Mouse (Mus musculus): ENCODE measurements around the gene Kdm5a.
A peak's percentile ranks its signal among the peaks of the same experiment; 100 is the strongest.

The Kdm5a gene

GRCm38 (mm10) chr6:120442171-120442749 lies 78.3 kb downstream of the Kdm5a start:
- no peak for DNase-seq

DNA sequence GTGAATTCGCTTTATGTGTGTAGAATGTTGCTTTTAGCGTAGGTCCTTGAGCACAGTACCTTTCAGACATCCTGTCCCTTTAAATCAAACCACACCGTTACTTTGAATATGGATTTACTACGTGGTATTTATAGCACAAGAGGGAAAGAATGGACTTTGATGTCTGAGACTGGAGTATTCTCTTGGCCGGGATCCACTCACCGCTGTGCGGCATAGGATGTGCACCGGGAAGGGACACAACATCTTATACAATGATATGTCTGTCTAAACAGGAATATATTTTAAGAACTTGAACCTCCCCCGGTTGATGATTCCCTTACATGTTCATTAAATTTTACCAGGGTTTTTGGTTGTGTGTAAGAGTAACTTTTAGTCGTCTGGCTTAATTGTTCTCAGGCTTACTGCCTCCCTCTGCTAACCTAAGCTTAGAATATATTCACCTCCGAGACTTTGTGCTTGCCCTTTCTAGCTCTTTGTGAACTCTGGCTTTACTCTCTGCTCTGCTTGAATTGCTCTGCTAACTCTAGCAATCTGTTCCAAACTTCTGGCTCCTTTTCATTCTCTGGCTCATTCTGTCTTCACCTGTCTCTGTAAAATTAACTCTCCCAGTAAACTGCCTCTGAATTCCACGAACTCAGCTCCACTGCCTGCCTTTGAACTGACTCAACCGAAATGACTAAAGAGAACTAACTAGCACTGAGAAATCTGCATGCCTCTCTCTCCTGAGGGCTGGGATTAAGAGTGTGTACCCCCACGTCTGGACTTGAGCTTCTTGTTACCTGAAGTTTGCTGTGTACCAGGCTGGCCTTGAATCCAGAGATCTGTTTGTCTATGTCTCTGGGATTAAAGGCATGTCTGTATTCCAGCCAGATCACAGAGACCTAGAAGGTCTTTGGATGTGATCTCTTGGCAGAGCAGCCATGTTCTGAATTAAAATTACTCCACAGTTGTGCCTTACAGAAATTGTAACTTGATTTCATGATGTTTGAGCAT lies 79.7 kb downstream of the Kdm5a start:
- DNase-seq, result no peak

- DNase-seq, result no peak
These were observed 86.3 kb downstream of the Kdm5a start for GRCm38 (mm10) chr6:120450208-120450607.

GRCm38 (mm10) chr6:120452384-120453102 lies 88.6 kb downstream of the Kdm5a start:
- DNase-seq, result peak; percentile 55 to 67

DNA sequence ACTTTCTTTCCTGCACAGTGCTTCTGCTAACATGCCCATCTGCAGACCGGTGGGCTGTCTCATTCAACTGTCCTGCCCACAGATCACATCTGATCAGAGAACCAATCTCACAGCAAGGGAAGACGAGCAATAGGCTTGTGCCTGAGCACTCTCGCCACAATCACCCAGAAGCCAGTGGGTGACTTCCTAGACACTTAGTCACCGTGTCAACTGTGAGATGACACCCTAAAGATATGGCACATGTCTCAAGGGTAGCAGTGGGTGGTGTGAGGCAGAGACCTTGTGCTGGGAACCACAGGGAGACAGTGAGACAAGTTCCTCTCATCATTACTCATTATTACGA lies 89.2 kb downstream of the Kdm5a start:
- DNase-seq, result peak; percentile 21 to 24

- no peak for DNase-seq
These were observed 89.6 kb downstream of the Kdm5a start for GRCm38 (mm10) chr6:120453556-120453955.

GRCm38 (mm10) chr6:120454627-120455077 lies 90.7 kb downstream of the Kdm5a start:
- DNase-seq, result no peak

GRCm38 (mm10) chr6:120457074-120457473 lies 93.2 kb downstream of the Kdm5a start:
- peak; percentile 47 to 64 for DNase-seq

DNA sequence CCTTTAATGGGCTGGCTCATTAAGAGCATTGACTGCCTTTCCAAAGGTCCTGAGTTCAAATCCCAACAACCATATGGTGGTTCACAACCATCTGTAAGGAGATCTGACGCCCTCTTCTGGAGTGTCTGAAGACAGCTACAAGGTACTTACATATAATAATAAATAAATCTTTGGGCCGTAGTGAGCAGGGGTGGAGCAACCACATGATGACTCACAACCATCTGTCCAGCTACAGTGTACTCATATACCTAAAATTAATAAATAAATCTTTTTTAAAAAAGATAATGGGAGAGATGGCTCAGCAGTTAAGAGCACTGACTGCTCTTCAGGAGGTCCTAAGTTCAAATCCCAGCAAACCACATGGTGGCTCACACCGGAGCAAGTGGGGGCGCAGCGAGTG lies 93.8 kb downstream of the Kdm5a start:
- no peak for DNase-seq

GRCm38 (mm10) chr6:120461217-120461616 lies 97.3 kb downstream of the Kdm5a start:
- no peak for DNase-seq

GRCm38 (mm10) chr6:120462251-120462650 lies 98.3 kb downstream of the Kdm5a start:
- no peak for DNase-seq

DNA sequence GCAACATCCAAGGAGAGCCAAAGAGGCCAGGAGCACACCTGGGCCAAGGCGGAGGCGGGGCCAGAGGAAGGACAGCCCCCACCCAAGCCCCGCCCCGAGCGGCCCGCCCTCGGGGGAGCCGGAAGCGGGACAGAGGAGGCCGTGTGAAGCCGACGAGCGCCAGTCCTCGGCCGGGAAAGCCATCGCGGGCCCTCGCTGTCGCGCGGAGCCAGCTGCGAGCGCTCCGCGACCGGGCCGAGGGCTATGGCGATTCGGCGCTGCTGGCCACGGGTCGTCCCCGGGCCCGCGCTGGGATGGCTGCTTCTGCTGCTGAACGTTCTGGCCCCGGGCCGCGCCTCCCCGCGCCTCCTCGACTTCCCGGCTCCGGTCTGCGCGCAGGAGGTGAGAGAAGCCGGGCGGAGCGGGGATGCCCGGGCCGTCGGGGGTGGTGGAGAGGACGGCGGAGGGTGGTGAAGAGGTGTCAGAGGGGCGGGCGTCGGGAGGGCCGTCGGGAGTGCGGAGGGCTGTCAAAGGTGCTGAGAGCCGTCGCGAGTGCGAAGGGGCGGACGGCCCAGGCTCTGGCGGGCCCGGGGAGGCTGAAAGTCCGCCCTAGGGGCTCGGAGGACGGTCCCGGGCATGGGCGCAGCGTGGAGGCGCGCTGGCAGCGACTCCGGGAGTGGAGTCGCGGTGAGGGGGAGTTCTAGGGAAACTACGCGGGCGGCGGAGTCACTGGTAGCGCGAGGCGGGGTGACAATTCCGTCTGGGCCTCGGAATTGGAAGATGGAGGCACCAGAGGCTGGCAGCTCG lies 99.4 kb downstream of the Kdm5a start, which contains the start of gene Il17ra:
TSS of gene Il17ra (plus strand) at position 162 of the 786 bp plus-strand sequence.
- peak; percentile 94 to 96 for DNase-seq

- DNase-seq, result peak; percentile 64 to 69
These were observed 100.0 kb downstream of the Kdm5a start for GRCm38 (mm10) chr6:120463884-120464283.

DNA sequence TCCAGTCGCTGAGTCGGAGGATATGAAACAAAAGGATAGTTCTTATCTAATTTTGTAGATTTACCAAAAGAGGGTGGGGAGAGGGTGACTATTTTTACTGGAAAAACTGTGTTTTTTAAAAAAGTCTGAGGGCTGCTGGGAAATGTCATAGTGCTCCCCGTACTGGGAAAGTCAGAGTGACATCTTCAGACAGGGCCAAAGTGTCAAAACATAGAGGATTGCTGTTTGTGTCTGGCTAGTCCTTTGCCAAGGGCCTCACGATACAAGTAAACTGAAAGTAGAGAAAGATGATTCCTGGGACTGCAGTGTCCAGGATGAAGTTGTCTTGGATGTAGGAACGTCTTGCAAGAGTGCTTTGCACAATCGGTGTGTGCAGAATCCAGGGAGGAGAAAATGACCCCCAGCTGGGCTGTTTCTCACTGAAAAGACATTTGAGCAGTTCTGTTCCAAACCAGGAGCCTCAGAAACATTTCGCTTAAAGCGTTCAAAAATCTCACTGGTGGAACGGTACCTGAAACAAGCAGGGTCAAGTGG lies 100.5 kb downstream of the Kdm5a start:
- DNase-seq, result no peak

DNA sequence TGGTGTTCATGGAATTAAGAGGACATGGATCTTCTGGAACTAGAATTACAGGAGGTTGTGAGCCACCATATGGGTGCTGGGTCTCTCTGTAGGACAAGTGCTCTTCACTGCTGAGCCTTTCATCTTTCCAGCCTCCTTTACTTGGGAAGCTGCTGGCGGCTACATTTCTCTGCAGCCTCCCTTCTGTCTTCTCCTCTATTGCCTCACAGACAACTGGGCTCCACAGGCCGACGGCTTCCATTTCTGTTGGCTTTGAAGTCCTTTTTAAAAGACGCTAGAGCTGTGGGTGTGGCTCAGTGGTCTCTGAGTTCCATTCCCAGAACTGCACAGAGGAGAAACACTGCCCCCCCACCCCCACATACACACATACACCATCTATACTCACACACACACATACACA lies 101.5 kb downstream of the Kdm5a start:
- no peak for DNase-seq

DNA sequence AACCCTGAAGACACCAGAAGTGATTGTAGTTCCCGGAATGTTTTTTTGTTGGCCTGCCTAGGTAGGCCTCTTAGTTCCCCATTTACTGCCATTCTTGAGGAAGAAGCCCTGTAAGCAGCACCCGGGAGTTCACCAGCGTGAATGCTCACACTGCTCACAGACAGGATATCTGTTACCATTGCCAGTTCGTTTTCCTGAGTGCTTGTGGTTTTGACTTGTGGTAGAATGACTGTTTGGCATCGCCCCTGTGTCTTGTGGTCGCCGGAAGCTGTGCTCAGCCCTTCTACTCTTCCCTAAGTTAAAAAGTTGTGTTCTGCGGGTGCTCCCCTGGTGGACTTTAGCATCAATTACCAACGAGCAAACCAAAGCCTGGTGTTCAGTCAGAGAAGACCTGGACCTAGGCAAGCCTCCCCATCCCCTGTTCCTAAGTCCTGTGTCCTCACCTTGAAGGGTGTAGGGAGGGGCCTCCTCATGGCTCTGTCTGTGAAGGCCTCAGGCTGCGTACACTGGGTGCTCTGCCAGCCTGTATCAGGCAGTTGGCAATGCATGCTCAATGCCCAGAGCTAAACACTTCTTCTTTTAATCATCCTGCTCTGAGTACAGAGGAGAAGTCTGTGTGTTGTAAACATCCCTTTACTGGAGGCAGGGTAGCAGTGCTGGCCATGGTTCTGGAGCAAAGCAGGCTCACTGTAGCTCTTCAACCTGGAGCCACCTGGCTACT lies 102.8 kb downstream of the Kdm5a start:
- peak; percentile 70 to 72 for DNase-seq

DNA sequence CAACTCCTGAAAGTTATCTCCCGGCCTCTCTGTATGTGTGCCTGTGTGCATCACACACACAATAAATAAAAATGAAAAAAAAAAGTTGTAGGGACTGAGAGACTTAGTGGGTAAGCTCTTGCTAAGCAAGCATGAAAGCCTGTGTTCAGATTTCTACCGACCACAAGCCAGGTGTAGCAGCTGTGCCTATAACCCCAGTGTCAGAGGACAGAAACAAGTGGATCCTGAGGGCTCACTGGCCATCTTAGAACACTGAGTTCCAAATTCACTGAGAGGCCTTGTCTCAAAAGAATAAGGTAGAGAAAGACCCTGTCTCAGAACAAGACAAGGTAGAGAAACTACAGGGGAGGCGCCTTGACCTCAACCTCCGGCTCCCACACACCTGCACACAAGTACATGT lies 104.3 kb downstream of the Kdm5a start:
- no peak for DNase-seq

DNA sequence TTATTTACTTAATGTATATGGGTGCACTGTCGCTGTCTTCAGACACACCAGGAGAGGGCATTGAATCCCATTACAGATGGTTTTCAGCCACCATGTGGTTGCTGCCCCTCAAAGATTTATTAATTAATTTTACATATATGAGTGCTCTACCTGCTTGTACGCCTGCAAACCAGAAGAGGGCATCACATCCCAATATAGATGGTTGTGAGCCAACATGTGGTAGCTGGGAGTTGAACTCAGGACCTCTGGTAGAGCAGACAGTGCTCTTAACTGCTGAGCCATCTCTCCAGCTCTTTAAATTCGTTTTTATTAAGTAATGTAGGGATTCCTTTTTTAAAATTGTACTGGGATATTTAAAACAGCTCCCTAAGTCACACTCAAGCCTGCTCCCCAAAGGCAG lies 105.3 kb downstream of the Kdm5a start:
- peak; percentile 38 to 39 for DNase-seq

GRCm38 (mm10) chr6:120469770-120470169 lies 105.8 kb downstream of the Kdm5a start:
- DNase-seq, result peak; percentile 49 to 62

- DNase-seq, result peak; percentile 41 to 43
These were observed 106.7 kb downstream of the Kdm5a start for GRCm38 (mm10) chr6:120470666-120471065.

- peak; percentile 44 to 46 for DNase-seq
These were observed 108.1 kb downstream of the Kdm5a start for GRCm38 (mm10) chr6:120471991-120472441.

Measured in B cell, adult 2 months (primary cell).